Mouse (Mus musculus): Measurements from ENCODE around the gene Tbc1d2b.

The Tbc1d2b gene

DNA sequence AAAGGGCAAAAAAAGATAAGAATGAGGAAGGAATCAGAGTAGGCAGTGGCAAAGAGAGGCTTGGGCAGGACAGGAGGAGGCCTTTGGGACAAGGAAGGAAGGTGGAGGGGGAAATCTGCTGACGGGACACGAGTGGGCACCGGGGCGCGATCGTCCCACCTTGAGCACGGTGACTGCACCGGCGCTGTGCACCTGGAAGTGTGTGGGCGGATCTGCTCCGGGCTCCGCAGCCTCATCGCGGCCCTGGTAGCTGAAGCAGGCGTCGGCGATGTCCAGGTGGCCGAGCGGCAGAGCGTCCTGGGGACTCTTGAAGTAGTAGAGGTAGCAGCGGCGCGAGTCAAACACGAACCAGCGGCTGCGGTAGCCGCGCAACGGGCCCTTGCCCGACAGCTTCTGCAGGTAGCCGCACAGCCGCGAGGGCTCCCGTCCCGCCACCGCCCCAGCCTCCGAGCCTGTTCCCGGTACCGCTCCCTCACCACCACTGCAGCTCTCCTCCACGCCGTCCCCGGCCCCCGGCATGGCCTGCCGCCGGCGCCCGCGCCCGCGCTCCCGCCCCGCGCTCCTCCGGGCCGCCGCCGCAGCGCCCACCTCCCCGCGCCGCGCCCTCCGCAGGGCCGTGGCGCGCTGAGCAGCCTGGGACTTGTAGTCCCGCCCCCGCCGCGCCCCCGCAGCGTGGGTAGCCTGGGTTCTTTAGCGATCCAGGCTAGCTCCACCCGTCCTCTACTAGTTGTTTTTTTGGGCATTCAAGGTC lies at the start of gene Tbc1d2b:
Gene Tbc1d2b (minus strand): TSS at position 612 of the 751 bp plus-strand sequence.
- DNase-seq (ENCODE audit: low read depth in 1 of 2, low spot score in 2 of 2) = no peak

DNA sequence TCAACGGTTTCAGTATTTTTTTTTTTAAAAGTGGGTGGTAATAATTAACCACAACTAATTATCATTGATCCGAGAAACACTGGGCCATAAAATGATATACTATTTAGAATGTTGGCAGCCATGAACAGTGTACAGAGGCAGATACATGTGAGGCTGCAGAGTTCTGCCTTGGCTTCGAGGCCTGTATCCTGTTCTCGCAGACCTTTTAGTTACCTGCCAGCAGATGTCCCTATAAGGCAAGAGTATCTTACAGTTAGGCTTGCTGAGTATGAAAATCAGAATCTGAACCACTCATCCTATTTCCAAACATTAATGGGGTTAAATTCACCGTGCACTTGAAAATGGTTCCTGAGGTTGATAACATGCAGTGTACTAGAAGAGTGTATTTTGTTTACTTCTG lies 45.7 kb upstream of the Tbc1d2b start:
- DNase-seq (ENCODE audit: low read depth in 1 of 2, low spot score in 2 of 2) = no peak

DNA sequence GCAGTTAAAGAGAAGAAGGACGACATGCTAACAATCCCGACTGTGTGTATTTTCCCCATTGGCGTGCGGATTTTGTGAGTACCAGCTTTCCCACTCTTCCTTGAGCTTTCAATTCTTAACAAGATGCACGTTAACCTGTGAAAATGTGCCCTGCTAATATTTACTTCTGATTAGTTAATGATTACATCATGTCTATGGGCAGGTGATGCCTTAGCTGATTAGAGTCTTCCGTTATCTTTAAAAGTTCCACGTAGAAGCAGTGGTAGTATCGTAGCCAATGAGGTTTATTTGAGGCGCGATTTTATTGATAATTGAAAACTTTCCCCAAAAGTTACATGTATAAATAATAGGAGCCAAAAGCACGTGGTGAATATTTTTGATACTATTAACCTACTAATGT lies 45.1 kb upstream of the Tbc1d2b start:
- no peak for DNase-seq (ENCODE audit: low read depth in 1 of 2, low spot score in 2 of 2)

DNA sequence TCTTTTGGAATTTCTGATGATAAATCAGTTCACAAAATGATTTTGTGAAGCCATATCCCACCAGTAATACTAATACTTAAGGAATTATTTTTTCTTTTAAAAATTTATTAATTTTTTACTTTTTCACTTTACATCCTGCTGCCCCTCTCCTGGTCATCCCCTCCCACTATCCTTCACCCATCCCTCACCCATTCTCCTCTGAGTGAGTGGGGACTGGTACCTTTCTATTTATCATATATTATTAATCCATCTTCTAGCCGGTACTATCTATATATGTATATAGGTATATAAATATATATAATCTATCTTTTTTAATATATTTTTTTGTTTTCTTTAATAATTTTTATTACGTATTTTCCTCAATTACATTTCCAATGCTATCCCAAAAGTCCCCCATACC lies 33.6 kb upstream of the Tbc1d2b start:
- DNase-seq (ENCODE audit: low read depth in 1 of 2, low spot score in 2 of 2) = no peak

DNA sequence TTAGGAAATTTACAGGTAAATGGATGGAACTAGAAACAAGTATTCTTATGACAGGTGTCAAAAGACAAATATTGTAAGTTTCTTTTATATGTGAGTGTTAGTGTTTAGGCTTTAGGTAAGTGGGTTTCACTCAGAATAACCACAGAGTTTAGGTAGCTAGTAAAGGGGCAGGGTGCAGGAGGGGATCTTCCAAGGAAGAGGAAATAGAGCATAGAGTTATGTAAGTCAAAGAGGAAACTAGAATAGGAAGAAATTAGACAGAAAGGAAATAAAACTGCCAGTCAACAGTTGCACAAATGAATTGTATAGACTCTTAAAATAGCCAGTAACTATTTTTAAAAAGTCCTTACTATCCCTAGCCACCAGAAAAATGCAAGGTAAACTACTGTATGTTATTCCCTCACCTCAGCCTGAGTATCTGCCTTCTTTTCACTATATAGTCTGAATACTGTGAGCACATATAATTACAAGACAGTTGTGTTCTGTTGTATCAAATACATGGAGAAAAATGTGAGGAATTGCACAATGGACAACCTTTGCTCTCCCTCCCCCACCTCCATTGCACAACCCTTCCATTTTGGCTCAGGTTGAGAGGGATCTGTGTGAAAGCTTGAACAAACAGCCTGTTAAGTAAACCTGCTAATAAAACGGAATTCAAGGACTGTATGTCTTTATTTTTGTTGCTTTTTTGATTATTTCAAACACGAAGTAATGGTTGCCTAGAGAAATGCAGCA lies 32.7 kb upstream of the Tbc1d2b start:
- DNase-seq (ENCODE audit: low read depth in 1 of 2, low spot score in 2 of 2) = no peak

DNA sequence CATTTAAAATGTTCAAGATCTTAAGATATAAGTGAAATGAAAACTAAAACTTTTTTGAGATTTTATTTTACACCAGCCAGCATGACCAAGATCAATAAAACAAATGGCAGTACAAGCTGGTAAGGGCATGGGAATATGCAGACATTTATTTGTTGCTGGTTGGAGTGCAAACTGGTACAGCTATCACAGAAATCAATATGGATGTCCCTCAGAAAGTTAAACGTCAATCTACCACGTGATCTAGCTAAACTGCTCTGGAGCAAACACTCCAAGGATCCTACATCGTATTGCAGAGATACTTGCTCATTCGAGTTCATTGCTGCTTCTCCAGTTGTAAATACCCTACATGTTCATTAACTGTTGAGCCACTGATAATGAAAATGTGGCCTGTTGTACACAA lies 32.1 kb upstream of the Tbc1d2b start:
- no peak for DNase-seq (ENCODE audit: low read depth in 1 of 2, low spot score in 2 of 2)

DNA sequence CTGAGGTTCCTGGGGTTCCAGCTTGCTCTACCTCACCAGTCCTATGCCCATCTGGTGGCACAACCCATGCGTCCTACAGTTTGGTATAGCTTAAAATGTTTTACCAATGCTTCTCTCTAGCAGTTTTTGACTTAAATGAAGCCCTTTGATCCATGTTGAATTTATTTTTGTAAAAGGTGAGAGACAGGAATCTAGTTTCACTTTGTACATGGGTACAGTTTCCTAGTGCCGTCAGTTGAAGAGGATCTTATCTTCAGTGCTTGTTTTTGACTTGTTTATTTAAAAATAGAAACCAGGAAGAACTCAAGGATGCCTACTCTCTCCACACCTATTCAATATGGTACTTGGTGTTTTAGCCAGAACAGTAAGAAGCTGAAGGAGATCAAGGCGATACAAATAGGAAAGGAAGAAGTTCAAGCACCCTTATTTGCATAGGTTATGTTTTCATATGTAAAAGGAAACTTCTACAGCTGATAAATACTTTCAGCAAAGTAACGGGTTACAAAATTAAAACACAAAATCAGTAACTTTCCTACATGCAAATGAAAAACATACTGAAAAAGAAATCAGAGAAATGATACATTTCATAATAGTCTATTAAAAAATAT lies 30.6 kb upstream of the Tbc1d2b start:
- no peak for DNase-seq (ENCODE audit: low read depth in 1 of 2, low spot score in 2 of 2)

DNA sequence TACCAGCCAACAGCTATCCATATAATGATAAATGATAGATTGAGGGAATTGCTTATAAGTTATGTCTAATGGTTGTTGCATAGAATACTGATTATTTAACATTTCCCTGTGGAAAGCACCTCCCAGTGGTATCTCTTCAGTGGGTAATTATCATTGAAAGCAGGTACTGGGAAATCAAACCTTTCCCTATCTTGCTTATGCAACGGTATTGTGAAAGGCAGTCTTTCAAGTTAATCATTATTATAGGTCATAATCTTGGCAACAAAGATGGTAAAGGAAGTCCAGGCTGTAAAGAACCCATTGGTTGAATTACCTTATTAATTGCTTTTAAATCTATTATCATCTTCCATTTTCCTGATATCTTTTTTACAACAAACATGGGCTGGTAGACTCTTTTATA lies 27.0 kb upstream of the Tbc1d2b start:
- no peak for DNase-seq (ENCODE audit: low read depth in 1 of 2, low spot score in 2 of 2)

DNA sequence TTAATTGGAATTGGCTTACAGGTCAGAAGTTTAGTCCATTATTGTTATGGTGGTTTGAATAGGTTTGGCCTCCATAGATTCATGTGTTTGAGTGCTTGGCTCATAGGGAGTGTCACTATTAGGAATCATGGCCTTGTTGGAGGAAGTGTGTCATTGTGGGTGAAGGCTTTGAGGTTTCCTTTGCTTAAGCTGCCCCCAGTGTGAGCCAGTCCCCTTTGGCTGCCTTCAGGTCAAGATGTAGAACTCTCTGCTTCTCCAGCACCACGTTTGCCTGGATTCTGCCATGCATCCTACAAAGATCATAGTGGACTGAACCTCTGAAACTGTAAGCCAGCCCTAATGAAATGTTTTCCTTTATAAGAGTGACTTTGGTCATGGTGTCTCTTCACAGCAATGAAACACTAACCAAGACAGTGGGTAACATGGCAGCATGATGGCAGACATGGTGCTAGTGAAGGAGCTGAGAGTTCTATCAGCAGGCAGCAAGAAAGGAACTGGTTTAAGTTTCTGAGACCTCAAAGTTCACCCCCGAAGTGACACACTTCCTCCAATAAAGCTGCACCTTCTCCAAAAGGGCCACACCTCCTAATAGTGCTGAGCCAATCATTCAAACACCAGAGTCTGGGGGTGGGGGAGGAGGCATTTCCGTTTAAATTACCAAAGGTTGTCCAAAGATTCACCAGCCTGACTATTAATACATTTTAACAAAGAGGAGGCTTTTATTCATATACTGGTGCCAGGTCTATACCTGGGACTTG lies 23.2 kb upstream of the Tbc1d2b start:
- DNase-seq (ENCODE audit: low read depth in 1 of 2, low spot score in 2 of 2) = no peak

DNA sequence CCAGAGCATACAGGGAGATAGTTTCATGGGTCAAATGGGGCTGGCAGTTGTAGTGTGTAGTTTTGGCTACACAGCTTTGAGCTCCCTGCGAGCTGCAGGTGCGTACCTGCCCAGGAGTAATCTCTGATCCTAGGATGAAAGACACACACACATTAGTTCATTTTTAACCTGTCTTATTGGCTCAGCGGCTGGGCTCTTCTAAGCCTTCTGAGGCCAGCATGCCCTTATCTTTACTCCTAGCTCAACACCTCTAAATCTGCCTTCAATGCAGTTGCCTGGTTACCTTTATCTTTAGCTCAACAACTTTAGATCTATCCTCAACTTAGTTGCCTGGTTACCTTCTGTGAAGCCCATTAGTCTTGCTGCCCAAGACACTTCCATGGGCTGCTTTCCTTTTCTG lies 7.8 kb upstream of the Tbc1d2b start:
- no peak for DNase-seq (ENCODE audit: low read depth in 1 of 2, low spot score in 2 of 2)

DNA sequence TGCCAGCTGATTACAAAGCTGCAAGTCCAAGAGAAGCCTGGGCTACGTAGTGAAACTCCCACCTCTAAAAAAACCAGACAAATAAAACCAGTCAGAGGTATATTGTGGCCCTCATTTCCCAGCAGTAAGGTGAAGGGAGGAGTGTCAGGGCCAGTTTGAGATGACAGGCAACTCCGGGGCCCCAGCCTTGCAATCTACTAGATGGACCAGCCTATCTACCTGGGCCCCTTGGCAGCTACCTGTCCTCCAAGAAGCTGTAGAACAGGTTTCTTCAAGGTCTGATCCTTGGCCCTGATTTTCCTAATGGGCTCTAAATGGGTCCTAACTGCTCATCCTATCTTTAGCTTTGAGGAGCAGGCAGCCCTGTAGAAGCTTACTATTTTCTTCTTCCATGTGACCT lies 7.3 kb upstream of the Tbc1d2b start:
- DNase-seq (ENCODE audit: low read depth in 1 of 2, low spot score in 2 of 2) = no peak

DNA sequence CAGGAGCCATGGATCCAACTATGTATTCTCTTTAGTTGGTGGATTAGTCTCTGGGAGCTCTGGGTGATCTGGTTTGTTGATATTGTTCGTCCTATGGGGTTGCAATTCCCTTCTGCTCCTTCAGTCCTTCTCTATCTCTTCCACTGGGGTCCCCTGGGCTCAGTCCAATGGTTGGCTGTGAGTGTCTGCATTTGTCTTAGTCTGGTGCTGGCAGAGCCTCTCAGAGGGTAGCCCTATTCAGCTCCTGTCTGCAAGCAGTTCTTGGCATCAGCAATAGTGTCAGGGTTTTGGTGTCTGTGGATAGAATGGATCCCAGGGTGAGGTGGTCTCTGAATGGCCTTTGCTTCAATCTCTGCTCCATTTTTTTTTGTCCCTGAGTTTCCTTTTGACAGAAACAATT lies 6.2 kb upstream of the Tbc1d2b start:
- DNase-seq (ENCODE audit: low read depth in 1 of 2, low spot score in 2 of 2) = no peak

DNA sequence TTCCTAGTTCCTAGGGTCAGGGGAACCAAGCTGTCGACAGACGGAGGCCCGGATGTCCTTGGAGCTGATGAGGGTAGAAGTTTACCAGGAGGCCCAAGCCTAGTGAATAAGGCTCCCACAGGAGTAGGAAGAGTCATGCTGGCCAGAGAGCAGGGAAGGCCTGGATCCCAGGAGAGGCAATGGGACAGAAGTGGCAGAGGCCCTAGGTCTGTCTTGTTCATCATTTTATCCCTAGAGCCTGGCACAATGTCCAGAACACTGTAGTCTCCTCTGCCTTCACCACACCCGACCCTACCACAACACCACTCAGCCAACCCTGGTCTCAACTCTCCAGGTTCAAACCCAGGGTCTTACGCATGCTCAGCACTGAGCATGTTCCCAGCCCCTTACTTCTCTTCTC lies 5.3 kb upstream of the Tbc1d2b start:
- DNase-seq (ENCODE audit: low read depth in 1 of 2, low spot score in 2 of 2) = no peak

DNA sequence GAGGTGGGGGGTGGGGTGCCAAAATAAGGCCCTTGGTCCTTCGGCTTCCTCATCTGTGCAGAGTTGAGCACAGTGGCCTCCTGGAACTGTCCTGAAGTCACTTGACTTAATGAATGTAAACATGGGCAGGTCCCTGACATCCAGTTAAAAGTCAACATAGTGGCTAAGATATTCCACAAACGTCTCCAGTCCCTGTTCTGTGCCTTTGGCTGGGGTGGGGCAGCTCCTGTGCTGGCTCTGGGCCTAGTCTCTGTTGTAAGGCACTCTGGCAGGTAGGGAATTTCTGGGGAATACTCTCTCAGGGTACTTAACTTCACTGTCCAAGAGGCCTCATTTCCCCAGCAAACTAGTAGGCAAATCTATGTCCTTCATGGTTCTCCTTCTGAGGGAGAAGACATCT lies 4.9 kb upstream of the Tbc1d2b start:
- DNase-seq (ENCODE audit: low read depth in 1 of 2, low spot score in 2 of 2) = no peak

DNA sequence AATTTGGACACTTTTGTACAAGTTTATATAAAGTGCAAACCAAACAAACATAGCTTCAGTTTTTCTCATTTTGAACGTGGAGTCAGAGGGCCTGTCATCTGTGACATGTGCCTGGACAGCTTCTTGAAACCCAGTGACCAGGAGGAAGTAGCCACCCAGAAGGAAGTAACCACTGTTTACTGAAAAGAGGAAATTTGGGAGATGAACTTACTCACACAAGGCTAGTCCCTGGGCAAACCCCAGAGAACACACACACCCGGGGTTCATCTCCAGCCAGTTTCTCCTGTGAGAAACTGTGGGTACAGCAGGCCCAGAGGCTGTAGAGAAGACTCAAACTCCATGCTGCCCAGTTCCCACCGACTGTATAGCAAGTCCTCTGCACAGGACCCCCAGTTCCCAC lies 3.9 kb upstream of the Tbc1d2b start:
- DNase-seq (ENCODE audit: low read depth in 1 of 2, low spot score in 2 of 2) = peak; percentile 48 to 60

DNA sequence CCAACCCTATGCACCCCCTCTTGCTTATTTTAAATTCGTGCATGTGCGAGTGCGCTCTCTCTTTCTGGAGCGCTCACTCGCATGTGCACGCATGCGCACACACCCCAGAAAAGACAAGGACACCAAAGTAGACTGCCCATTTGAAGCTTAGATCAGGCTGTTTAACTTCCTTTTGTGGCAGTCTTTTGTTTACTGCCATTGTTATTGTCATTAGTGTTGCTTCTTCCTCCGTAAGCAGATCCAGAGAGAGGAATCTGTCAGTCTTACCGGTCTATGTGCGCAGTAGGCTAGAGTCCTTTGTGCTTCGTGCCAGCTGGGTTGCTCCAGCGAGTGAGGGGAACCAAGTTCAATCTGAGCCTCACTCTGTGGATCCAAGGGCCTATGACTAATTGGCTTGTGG lies 1.7 kb upstream of the Tbc1d2b start:
- DNase-seq (ENCODE audit: low read depth in 1 of 2, low spot score in 2 of 2) = no peak

DNA sequence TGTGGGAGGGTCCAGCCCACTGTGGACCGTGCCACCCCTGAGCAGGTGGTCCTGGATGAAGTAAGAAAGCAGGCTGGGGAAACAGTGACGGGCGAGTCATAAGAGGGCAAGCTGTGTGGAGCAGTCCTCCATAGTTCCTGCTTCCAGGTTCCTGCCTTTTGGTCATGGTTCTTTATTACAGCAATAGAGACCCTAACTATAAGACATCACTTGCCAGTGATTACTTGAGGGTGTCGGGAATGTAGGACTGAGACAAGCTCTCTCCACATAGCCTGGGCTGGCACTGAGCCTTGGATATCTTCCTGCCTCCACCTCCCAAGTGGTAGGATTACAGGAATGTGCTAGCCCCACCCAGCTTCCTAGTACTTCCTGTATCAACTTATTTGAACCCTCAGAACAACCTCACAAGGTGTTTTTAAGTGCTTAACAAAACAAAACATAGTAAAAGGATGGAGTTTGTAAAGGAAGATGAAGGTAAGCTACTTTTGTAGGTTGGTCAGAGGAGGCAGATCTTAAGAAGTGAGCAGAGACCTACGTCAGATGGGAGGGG lies 1.0 kb upstream of the Tbc1d2b start:
- no peak for DNase-seq (ENCODE audit: low read depth in 1 of 2, low spot score in 2 of 2)

DNA sequence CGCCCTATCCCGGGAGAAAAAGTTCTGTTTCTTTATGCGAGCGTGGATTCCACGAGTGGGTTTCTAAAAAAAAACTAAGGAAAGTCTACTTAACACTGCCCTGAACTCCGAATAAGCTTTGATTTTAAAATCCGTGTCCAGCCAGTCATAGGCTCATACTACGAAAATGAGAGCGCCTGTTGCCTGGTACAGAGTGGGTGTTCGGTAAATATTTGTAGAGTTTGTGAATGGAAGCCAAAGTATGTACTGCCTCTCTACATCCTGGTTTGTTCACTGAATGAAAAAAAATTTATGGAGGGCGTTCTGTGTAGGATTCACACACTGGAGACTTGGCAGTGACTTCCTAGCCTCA lies 316 bp upstream of the Tbc1d2b start:
- DNase-seq (ENCODE audit: low read depth in 1 of 2, low spot score in 2 of 2) = no peak

DNA sequence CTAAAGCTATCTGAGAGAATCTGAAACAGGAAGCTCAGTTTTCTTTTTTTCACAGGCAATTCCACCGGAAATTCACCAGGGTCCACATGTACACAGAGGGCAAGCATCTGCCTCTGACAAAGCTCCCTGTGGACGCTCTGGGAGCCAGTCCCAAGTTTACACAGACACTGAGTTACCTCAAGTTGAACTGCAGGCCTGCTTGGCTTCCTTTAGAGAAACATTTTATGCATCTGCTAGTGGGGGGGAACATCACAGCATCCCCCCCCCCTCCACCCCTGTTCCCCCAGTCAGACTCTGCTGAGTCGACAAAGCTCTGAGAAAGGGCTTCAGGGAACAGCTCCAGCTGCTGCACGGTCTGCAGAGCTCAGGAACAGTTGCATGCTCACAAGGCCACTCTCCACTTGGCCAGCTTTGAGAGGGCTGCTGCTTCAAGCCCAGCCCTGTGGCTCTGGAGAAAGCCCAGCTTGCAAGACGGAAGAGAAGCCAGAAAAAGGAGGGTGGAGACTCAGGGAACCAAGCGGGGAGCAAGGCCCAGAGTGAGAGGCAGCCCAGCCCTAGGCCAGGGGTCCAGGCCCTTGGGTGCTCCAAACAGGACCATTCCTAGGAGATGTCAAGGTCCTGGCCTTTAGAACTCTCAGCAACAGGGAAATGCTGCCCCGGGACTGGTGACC lies 1.5 kb downstream of the Tbc1d2b start:
- no peak for DNase-seq (ENCODE audit: low read depth in 1 of 2, low spot score in 2 of 2)

DNA sequence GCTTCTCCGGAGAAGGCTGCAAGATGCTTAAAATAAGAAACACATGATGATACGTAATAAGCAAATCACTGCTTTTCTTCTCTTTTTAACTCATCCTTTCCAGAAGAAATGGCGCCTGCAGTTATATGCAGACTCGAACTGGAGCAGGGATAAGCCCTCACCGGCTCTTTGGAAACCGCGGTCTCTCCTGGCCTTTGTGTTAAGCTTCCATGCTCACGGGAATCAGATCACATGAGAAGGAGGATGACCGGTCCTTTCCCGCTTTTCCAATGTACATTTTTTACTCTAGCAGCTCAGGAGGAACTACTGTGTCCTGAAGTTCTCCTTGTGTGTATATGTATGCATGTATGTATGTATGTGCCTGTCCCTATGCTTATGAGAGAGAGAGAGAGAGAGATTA lies 3.7 kb downstream of the Tbc1d2b start:
- no peak for DNase-seq (ENCODE audit: low read depth in 1 of 2, low spot score in 2 of 2)

DNA sequence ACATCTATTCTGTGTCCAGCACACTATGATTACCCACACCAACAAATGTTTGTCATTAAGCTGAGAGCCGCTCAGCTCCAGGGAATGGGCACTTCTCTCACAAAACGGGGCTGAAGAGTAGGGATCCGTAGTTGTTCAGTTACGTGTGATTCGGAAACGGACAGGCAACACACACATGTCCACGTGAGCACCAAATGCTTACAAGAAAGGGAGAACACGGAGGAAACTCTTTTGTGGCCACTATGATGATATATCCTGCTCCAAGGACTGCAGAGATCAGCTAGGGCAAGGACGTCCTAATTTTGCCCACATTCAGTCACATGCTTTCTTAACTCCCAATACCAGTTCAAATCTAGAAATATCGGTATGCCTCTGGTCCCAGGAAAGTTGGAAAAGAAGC lies 4.5 kb downstream of the Tbc1d2b start:
- DNase-seq (ENCODE audit: low read depth in 1 of 2, low spot score in 2 of 2) = no peak
